Mouse (Mus musculus): ENCODE measurements around the gene Tns4. TPM values are rescaled to one million over a fixed set of nuclear protein-coding genes. Genes with fewer than 3 reads are reported as not detected.

Tns4 gene
- total RNA-seq, 2 experiments from 2014 or later, result 0.07 TPM; not detected in 1

- no peak for DNase-seq (ENCODE audit: low spot score)
Measured at GRCm38 (mm10) chr11:99118420-99118819, 29.3 kb upstream of the Tns4 start.

DNA sequence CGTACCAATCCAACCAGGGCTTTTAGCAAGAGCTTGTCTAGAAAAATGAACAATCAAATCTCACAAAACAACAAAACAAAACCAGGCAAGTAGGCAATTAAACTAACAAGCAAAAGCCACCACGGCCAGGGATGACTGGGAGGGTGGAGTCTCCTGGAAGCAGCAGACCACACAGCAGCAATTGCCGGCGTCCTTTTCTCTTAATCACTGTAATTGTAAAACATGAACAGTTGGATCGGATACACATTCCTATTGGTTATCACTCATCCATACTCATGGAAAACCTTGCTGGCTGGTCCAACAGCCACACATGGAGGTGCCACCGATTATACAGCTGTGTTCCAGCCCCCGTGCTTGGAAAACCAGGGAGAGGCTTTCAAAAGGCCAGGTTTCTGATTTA is 28.8 kb upstream of the Tns4 start:
- no peak for DNase-seq (ENCODE audit: low spot score)

- no peak for DNase-seq (ENCODE audit: low spot score)
Measured at GRCm38 (mm10) chr11:99115940-99116339, 26.8 kb upstream of the Tns4 start.

GRCm38 (mm10) chr11:99113111-99113510 is 24.0 kb upstream of the Tns4 start:
- DNase-seq (ENCODE audit: low spot score), result no peak

- no peak for DNase-seq (ENCODE audit: low spot score)
Measured at GRCm38 (mm10) chr11:99112700-99113099, 23.6 kb upstream of the Tns4 start.

GRCm38 (mm10) chr11:99111631-99112030 is 22.5 kb upstream of the Tns4 start:
- no peak for DNase-seq (ENCODE audit: low spot score)

GRCm38 (mm10) chr11:99111155-99111554 is 22.0 kb upstream of the Tns4 start:
- no peak for DNase-seq (ENCODE audit: low spot score)

DNA sequence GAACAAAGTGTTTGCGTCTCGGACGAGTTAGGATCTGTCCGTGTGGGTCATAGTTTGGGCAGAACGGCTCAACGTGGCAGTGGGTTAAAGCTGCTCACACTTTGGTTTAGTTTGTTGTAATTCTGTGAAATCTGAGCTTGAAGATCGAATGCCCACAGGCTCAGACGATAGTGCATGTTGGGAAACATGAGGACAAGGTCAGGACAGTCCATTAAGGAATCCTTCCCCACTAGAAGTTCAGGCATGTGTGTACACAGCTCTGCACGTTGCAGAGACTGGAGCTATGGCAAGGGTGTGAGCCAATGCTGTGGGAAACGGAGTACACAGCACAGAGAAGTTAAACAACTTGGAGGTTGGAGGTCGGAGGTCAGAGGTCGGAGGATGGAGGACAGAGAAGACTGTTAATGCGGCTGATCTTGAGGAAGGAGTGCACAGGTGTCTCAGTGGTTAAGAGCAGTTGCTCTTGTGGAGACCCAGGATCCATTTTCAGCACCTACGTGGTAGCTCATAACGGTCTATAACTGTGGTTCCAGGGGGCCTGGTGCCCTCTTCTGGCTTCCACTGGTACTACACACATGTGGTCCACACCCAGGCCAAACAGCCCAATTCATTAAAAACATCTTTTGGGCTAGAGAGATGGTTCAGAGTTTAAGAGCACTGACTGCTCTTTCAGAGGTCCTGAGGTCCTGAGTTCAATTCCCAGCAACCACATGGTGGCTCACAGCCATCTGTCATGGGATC is 21.4 kb upstream of the Tns4 start:
- DNase-seq (ENCODE audit: low spot score), result no peak

DNA sequence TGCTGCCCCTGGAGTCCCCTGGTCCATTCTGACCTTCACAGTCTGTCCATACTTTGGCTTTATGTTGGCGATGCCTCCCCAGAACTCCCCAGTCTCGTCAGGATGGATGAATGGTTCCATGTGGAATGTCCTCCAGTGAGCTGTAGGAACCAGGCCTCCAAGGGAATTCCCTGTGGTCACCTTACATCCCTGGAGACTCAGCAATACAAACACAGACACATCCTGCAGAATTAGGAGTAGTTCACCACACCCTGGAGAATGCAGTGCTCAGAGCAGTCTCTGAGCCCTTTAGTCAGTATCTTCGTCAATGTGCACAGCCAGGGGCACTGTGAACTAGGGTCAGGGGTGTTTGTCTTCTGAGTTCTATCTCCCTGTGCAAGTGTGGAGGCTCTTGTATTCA is 19.2 kb upstream of the Tns4 start:
- no peak for DNase-seq (ENCODE audit: low spot score)

- DNase-seq (ENCODE audit: low spot score), result no peak
Measured at GRCm38 (mm10) chr11:99105981-99106726, 17.0 kb upstream of the Tns4 start.

GRCm38 (mm10) chr11:99104609-99105410 is 15.7 kb upstream of the Tns4 start:
- no peak for DNase-seq (ENCODE audit: low spot score)

DNA sequence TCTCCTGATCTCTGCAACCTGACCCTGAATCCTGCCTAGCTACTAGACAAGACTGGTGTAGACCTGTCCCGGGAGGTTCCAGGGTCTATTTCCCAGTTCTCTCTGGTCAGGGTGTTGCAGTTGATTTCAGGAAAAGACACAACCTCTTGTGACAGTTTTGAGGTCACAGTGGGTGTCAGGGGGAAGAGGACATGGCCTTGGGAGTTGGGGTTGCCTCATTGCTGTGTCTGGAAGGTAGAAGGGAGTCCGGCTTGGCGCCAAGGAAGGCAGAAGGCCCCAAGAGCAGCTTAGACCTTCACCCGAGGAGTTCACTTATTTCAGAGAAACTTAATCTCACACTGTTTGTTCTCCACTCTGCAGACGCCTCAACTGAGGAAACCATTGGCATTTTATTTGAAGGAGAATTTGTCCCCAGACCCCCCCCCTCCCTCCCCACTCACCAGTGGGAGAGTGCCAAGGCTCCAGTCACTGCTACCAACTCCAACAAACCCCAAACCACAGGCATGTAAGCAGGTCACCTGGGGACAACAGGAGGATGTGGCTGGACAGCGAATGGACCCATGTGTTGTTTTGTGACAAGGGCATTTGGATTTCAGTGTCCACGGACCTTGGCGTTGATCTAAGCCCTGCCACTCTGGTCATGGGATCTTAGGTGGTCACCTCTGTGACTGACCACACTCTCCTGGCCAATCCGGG is 13.6 kb upstream of the Tns4 start:
- no peak for DNase-seq (ENCODE audit: low spot score)

DNA sequence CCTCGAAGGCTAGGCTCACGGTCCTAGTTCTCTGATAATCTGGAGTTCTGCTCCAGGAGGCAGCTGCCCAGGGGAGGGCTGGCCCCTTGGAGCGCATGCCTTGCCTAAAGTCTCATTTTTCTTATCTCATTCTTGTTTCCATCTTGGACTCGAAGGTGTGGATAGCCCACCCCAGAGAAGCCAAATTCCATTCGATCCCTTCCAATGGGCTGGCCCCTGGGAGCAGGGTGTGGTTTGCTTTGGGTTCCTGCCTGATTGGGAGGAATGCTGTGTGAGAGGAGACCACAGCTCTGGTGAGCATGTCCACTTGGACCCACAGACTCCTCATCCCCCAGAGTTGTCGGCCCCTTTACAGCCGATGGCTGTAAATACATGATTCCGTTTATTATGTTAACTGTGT is 12.6 kb upstream of the Tns4 start:
- peak; percentile 11 for DNase-seq (ENCODE audit: low spot score)

DNA sequence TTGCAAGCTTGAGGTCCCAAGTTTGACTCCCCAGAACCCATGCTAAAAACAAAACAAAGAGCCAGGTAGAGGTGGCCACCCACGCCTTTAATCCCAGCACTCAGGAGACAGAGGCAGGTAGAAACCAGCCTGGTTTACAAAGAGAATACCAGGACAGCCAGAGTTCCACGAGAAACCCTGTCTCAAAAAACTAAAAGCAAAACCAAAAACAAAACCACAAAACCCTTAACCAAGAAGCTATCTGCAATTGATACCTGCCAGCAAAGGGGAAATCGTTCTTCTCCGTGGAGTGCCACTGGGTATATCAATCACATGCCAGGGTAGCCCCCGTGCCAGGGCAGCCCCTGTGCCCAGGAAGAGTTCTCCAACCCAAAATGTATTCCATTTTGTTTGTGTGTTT is 11.1 kb upstream of the Tns4 start:
- DNase-seq (ENCODE audit: low spot score), result no peak

- DNase-seq (ENCODE audit: low spot score), result peak; percentile 32
Measured at GRCm38 (mm10) chr11:99099516-99099915, 10.4 kb upstream of the Tns4 start.

- DNase-seq (ENCODE audit: low spot score), result no peak
Measured at GRCm38 (mm10) chr11:99098924-99099323, 9.8 kb upstream of the Tns4 start.

DNA sequence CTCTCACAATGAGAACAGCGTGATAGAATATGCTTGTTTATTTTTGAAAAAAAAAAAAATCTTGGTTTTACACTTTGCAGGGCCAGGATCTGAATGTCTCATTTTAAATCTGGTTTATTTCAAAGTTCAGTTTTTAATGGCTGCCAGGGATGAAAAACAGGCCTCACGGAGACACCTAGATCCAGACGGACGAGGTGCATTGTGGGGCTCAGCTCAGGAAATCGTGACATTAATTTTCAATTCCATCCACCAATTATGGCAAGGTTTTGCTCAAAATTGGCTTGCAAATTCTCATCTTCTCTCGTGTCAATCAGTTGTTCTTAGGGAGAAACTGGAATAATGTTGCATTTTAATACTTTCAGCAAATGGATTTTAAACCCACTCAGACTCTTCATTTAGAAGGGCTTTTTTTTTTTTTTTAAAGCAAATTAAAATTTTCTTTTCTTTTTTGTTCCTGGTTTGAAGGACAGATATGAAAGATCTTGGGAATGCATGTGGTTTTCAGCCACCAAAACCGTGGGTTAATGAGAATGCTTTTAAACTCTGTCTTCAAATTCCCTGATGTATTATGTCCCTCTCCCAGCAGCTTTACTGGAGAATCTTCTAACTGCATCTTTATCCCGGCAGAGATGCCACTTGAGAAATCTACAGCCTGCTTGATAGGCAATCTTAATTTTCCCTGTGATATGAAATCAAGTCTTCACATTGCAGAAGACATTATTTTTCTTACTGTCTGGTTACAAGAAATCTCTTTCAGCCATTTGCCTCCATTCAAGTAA is 8.1 kb upstream of the Tns4 start:
- DNase-seq (ENCODE audit: low spot score), result no peak

- DNase-seq (ENCODE audit: low spot score), result no peak
Measured at GRCm38 (mm10) chr11:99096417-99096816, 7.3 kb upstream of the Tns4 start.

GRCm38 (mm10) chr11:99095759-99096158 is 6.7 kb upstream of the Tns4 start:
- no peak for DNase-seq (ENCODE audit: low spot score)

DNA sequence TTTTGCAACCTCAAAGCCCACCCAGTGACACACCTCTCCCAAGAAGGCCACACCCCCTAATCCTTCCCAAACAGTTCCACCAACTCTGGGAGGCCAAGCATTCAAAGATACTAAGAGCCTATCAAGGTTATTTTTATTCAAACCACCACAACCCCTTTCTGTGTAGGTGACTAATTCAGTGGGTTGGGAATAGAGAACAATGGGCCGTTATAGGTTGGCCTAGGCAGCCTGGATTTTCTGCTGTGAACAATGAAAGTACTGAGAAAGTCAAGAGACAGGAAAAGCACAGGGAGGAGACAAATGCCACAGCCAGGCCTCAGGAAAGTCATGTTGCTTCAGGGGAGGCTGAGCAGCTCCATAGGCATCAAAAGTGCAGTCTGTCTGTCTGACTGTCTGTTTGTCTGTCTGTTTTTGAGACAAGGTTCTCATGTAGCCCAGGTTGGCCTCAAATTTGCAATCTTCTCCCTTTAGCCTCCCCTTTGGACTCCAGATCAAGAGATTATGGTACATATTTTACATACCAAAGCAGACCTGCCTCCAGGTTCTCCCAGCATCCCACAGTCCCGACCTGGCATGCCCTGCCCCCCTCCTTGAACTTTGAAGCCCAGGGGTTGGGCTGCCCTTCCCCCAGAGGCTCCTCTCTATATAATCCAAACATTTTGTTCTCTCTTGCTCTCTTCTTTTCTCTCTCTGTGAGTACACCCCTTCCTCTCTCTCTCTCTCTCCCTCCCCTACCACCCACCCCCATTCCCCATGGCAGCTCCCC is 6.0 kb upstream of the Tns4 start:
- no peak for DNase-seq (ENCODE audit: low spot score)

Measured in gastrocnemius, adult 18-20 months (tissue).